Mouse (Mus musculus) C2C12 (cell line): ENCODE measurements around the gene Rps19bp1. TPM values are rescaled to one million over a fixed set of nuclear protein-coding genes. Genes with fewer than 3 reads are reported as not detected.

Experiments used
- H3K27me3 ChIP-seq: one replicate; pipeline ENCODE4 v1.6.1; 2011; ENCODE audit not compliant: control insufficient read depth, insufficient read depth, insufficient read length
- H3K36me3 ChIP-seq: one replicate; pipeline ENCODE4 v1.6.1; 2011; ENCODE audit not compliant: control insufficient read depth, insufficient read depth
- H3K4me3 ChIP-seq: one replicate; pipeline ENCODE4 v1.5.1; 2011; ENCODE audit warnings: mild to moderate bottlenecking, control low read depth; ENCODE audit not compliant: poor library complexity, insufficient read depth, severe bottlenecking
- H3K79me2 ChIP-seq: one replicate; pipeline ENCODE4 v1.6.1; 2011; ENCODE audit not compliant: control insufficient read depth, insufficient read depth
- H3K79me3 ChIP-seq: one replicate; pipeline ENCODE4 v1.6.1; 2011; ENCODE audit warnings: low read depth, control low read depth
- H3ac ChIP-seq: one replicate; pipeline ENCODE3; 2011; ENCODE audit warnings: low read depth; ENCODE audit not compliant: control insufficient read depth, insufficient read length
- CEBPB ChIP-seq: IDR thresholded peaks from one replicate; pipeline ENCODE4 v1.6.1; 2011; ENCODE audit warnings: low read depth, mild to moderate bottlenecking, control low read depth, moderate library complexity
- CTCF ChIP-seq: IDR thresholded peaks from one replicate; pipeline ENCODE4 v1.5.1; 2011; ENCODE audit not compliant: control insufficient read depth, insufficient read depth, insufficient read length
- FOSL1 ChIP-seq: IDR thresholded peaks from one replicate; pipeline ENCODE4 v1.8.0; 2011; ENCODE audit warnings: mild to moderate bottlenecking, low read length; ENCODE audit not compliant: poor library complexity, insufficient read depth, severe bottlenecking
- MAX ChIP-seq: IDR thresholded peaks from one replicate; pipeline ENCODE4 v1.6.1; 2011; ENCODE audit warnings: mild to moderate bottlenecking, control low read depth
- MYOD1 ChIP-seq: IDR thresholded peaks from one replicate; pipeline ENCODE4 v1.6.1; 2011; ENCODE audit warnings: low read depth; ENCODE audit not compliant: control insufficient read depth, insufficient read length
- MYOG ChIP-seq: IDR thresholded peaks from one replicate; pipeline ENCODE4 v1.6.1; 2011; ENCODE audit not compliant: control insufficient read depth, insufficient read length; ENCODE audit errors: extremely low read depth
- USF1 ChIP-seq: IDR thresholded peaks from one replicate; pipeline ENCODE4 v1.6.1; 2011; ENCODE audit warnings: low read depth, mild to moderate bottlenecking, control low read depth, moderate library complexity
- polyA plus RNA-seq: library from polyadenylated mRNA; unstranded; fragments of >200 nt; fragmentation: generic; extraction: Trizol; gene quantifications from one replicate; pipeline ENCODE4 v1.2.1, GENCODE M21; 2012; ENCODE audit warnings: missing spikeins

Rps19bp1 gene
- polyA plus RNA-seq, 1 experiment = 223 TPM

DNA sequence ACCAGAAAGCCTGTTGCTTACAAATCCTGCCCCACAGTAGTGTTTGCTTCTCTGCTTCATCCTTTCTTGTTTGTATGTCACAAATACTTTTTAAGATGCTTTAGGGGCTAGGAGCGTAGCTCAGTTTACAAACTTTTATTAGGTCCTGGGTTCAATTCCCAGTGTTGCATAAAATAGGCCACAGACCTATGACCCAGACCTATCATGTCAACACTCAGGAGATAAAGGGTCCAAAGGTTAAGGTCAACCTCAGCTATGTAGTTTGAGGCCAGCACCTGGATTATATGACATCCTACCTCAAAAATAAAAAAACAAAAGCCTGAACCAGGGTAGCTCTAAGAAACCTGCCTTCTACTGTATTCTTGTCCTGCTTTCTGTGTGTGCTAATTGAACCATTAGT, 15.5 kb downstream of the Rps19bp1 start:
- Histone ChIP-seq H3ac (no peak overlapping the region), H3K79me2 (peaks cover 19% of the 10 kb centered on the region), H3K4me3 (no peak overlapping the region), H3K36me3 (peaks cover 97% of the 10 kb centered on the region), H3K79me3 (peaks cover 8% of the 10 kb centered on the region), H3K27me3 (no peaks in the 10 kb centered on the region)
- TF ChIP-seq MYOG (no peak), MAX (no peak), FOSL1 (no peak), USF1 (no peak), CEBPB (no peak), CTCF (no peak), MYOD1 (no peak)

DNA sequence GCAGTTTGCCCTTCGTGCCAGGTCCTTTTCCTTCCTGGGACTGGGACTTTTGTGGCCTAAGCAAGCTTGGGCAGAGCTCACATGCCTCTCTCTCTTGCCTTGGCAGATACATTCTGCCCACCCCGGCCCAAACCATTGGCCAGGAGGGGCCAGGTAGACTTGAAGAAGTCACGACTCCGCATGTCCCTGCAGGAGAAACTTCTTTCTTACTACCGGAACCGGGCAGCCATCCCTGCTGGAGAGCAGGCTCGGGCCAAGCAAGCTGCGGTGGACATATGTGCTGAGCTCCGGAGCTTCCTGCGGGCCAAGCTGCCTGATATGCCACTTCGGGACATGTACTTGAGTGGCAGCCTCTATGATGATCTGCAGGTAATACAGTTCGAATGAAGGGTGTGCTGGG, 16.0 kb downstream of the Rps19bp1 start:
- H3K79me3 ChIP-seq = peaks cover 8% of the 10 kb centered on the region
- H3ac ChIP-seq = no peak overlapping the region
- H3K79me2 ChIP-seq = peaks cover 24% of the 10 kb centered on the region
- no peak overlapping the region for H3K4me3 ChIP-seq
- no peaks in the 10 kb centered on the region for H3K27me3 ChIP-seq
- TF ChIP-seq CEBPB (no peak), FOSL1 (no peak), CTCF (no peak), MYOD1 (no peak), USF1 (no peak), MAX (no peak), MYOG (no peak)
- H3K36me3 ChIP-seq = peaks cover 97% of the 10 kb centered on the region

GRCm38 (mm10) chr15:80235535-80235934, 28.6 kb downstream of the Rps19bp1 start, which contains the start of gene AC140267.1:
Gene AC140267.1, plus strand, starts transcription at chr15:80235835.
- peak within 1 kb of the TSS; percentile 96 for H3ac ChIP-seq
- H3K36me3 ChIP-seq = peaks cover 48% of the 10 kb centered on the region
- TF ChIP-seq FOSL1 = no peak
- TF ChIP-seq CTCF = no peak
- no peak for TF ChIP-seq USF1
- no peak for TF ChIP-seq MAX
- no peak for TF ChIP-seq MYOD1
- TF ChIP-seq MYOG = no peak
- no peak for TF ChIP-seq CEBPB
- H3K27me3 ChIP-seq = no peaks in the 10 kb centered on the region
- H3K79me3 ChIP-seq = peaks cover 33% of the 10 kb centered on the region
- H3K4me3 ChIP-seq = peak within 1 kb of the TSS; percentile 100
- H3K79me2 ChIP-seq = peaks cover 58% of the 10 kb centered on the region

DNA sequence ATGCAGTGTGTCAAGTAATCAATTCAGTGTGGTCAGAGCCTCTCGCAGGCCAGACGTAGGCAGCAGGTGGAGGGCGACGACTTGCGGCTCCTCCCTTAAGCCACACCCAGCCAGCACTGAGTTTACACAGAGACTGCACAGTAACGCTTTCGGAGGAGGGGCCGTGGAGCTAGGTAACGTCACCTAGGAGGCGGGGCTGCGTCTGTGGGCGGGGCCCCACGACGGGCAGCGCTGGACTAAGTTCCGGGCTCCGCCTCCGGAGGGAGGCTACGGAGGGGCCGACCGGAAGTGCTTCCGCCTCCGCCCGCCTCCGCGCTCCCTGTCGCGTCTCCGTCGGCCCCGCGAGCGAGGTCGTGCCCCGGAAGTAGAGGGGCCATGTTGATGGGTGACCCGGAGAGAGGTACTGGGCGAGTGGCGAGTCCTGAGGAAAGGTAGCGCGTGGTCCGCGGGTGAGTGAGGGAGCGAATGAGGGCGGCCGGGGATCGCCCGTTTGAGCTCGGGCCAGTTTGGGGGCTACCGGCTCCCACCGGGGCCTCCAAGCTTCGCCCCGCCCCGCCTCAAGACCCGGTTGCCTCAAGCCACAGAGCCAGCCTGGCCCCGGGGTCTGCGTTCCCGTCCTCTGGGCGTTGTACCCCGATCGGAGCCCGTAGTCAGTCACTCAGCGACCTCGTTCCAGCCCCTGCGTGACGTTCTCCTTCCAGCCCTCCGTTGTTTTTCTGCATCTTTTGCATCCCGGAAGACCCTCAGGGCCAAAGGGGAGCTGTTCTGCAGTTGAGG, 30.2 kb downstream of the Rps19bp1 start, which contains the start of gene Mief1:
Gene Mief1 (plus strand): TSS at position 286 of the 777 bp plus-strand sequence.
- Histone ChIP-seq H3K4me3 (peak within 1 kb of the TSS; percentile 100), H3K79me2 (peaks cover 51% of the 10 kb centered on the region), H3K27me3 (no peaks in the 10 kb centered on the region), H3K79me3 (peaks cover 33% of the 10 kb centered on the region), H3ac (peak within 1 kb of the TSS; percentile 96), H3K36me3 (peaks cover 39% of the 10 kb centered on the region)
- TF ChIP-seq USF1 = no peak
- no peak for TF ChIP-seq CTCF
- TF ChIP-seq CEBPB = no peak
- TF ChIP-seq MYOG = no peak
- no peak for TF ChIP-seq FOSL1
- peak; percentile 45 for TF ChIP-seq MAX
- peak; percentile 34 for TF ChIP-seq MYOD1

- H3K4me3 ChIP-seq = peak overlapping the region; percentile 100
- H3ac ChIP-seq = peak overlapping the region; percentile 13
- H3K79me2 ChIP-seq = peaks cover 42% of the 10 kb centered on the region
- no peaks in the 10 kb centered on the region for H3K27me3 ChIP-seq
- H3K79me3 ChIP-seq = peaks cover 31% of the 10 kb centered on the region
- H3K36me3 ChIP-seq = peaks cover 30% of the 10 kb centered on the region
- TF ChIP-seq CTCF (no peak), FOSL1 (no peak), USF1 (no peak), MYOG (no peak), MYOD1 (no peak), CEBPB (no peak), MAX (no peak)
Observed at GRCm38 (mm10) chr15:80233053-80233452, 31.1 kb downstream of the Rps19bp1 start.
